Mouse (Mus musculus): Measurements from ENCODE around the gene Gm49361. TPM values are rescaled to one million over a fixed set of nuclear protein-coding genes. Genes with fewer than 3 reads are reported as not detected.
A peak's percentile ranks its signal among the peaks of the same experiment; 100 is the strongest.

The Gm49361 gene
- total and polyA plus RNA-seq, 3 experiments = not detected

GRCm38 (mm10) chr14:57701915-57702477, 43.9 kb downstream of the Gm49361 start:
- DNase-seq (ENCODE audit: low spot score) = no peak
- peaks cover 10% of the 10 kb centered on the region for H3K36me3 ChIP-seq (replicated peaks)
- H3K9me3 ChIP-seq (replicated peaks) = no peaks in the 10 kb centered on the region
- TF ChIP-seq POLR2AphosphoS5 (IDR thresholded peaks at IDR 0.05; ENCODE audit: insufficient replicate concordance, low read depth, low read length) (no peak), CTCF (IDR thresholded peaks at IDR 0.05; ENCODE audit: low read depth, low read length) (no peak), TAL1 (conservative IDR thresholded peaks at IDR 0.05; ENCODE audit: low read depth, low read length) (no peak), GATA2 (IDR thresholded peaks at IDR 0.05; ENCODE audit: borderline replicate concordance, low read depth, low read length) (no peak), GATA1 (IDR thresholded peaks at IDR 0.05; ENCODE audit: borderline replicate concordance, low read length) (no peak)
- H3K4me3 ChIP-seq (ENCODE audit: low read depth, low read length) = no peak overlapping the region
- no peaks in the 10 kb centered on the region; the same call in 1 of the 2 replicates for H3K4me1 ChIP-seq (ENCODE audit: insufficient read depth, low read depth, low read length)
- peaks cover 17% of the 10 kb centered on the region; the same call in 1 of the 2 replicates for H3K27me3 ChIP-seq (ENCODE audit: insufficient read depth, low read length)
- ATAC-seq (ENCODE audit: extremely low read depth, insufficient number of reproducible peaks, low FRiP score, poor library complexity, severe bottlenecking) = no peak

- ATAC-seq (ENCODE audit: extremely low read depth, insufficient number of reproducible peaks, low FRiP score, poor library complexity, severe bottlenecking) (no peak), DNase-seq (ENCODE audit: low spot score) (no peak)
- H3K9me3 ChIP-seq (replicated peaks) = no peaks in the 10 kb centered on the region
- no peaks in the 10 kb centered on the region; the same call in 1 of the 2 replicates for H3K4me1 ChIP-seq (ENCODE audit: insufficient read depth, low read depth, low read length)
- TF ChIP-seq GATA1 (IDR thresholded peaks at IDR 0.05; ENCODE audit: borderline replicate concordance, low read length) (no peak), POLR2AphosphoS5 (IDR thresholded peaks at IDR 0.05; ENCODE audit: insufficient replicate concordance, low read depth, low read length) (no peak), GATA2 (IDR thresholded peaks at IDR 0.05; ENCODE audit: borderline replicate concordance, low read depth, low read length) (no peak), TAL1 (conservative IDR thresholded peaks at IDR 0.05; ENCODE audit: low read depth, low read length) (no peak), CTCF (IDR thresholded peaks at IDR 0.05; ENCODE audit: low read depth, low read length) (no peak)
- peaks cover 14% of the 10 kb centered on the region; the same call in 1 of the 2 replicates for H3K27me3 ChIP-seq (ENCODE audit: insufficient read depth, low read length)
- H3K4me3 ChIP-seq (ENCODE audit: low read depth, low read length) = peak overlapping the region; percentile 3; the same call in 1 of the 2 replicates
- peaks cover 10% of the 10 kb centered on the region for H3K36me3 ChIP-seq (replicated peaks)
Measured at GRCm38 (mm10) chr14:57699461-57699970, 46.4 kb downstream of the Gm49361 start.

GRCm38 (mm10) chr14:57699016-57699415, 46.9 kb downstream of the Gm49361 start:
- TF ChIP-seq GATA2 (IDR thresholded peaks at IDR 0.05; ENCODE audit: borderline replicate concordance, low read depth, low read length) (no peak), GATA1 (IDR thresholded peaks at IDR 0.05; ENCODE audit: borderline replicate concordance, low read length) (no peak), CTCF (IDR thresholded peaks at IDR 0.05; ENCODE audit: low read depth, low read length) (no peak), POLR2AphosphoS5 (IDR thresholded peaks at IDR 0.05; ENCODE audit: insufficient replicate concordance, low read depth, low read length) (no peak), TAL1 (conservative IDR thresholded peaks at IDR 0.05; ENCODE audit: low read depth, low read length) (no peak)
- H3K27me3 ChIP-seq (ENCODE audit: insufficient read depth, low read length) = peaks cover 12% of the 10 kb centered on the region; the same call in 1 of the 2 replicates
- H3K36me3 ChIP-seq (replicated peaks) = peaks cover 10% of the 10 kb centered on the region
- H3K4me1 ChIP-seq (ENCODE audit: insufficient read depth, low read depth, low read length) = peaks cover 4% of the 10 kb centered on the region
- ATAC-seq (ENCODE audit: extremely low read depth, insufficient number of reproducible peaks, low FRiP score, poor library complexity, severe bottlenecking) (no peak), DNase-seq (ENCODE audit: low spot score) (no peak)
- no peaks in the 10 kb centered on the region for H3K9me3 ChIP-seq (replicated peaks)
- H3K4me3 ChIP-seq (ENCODE audit: low read depth, low read length) = no peak overlapping the region

GRCm38 (mm10) chr14:57696066-57696465, 49.8 kb downstream of the Gm49361 start:
- TF ChIP-seq GATA2 (IDR thresholded peaks at IDR 0.05; ENCODE audit: borderline replicate concordance, low read depth, low read length) = no peak
- no peak for TF ChIP-seq GATA1 (IDR thresholded peaks at IDR 0.05; ENCODE audit: borderline replicate concordance, low read length)
- TF ChIP-seq CTCF (IDR thresholded peaks at IDR 0.05; ENCODE audit: low read depth, low read length) = no peak
- TF ChIP-seq POLR2AphosphoS5 (IDR thresholded peaks at IDR 0.05; ENCODE audit: insufficient replicate concordance, low read depth, low read length) = no peak
- TF ChIP-seq TAL1 (conservative IDR thresholded peaks at IDR 0.05; ENCODE audit: low read depth, low read length) = no peak
- no peak overlapping the region for H3K4me3 ChIP-seq (ENCODE audit: low read depth, low read length)
- ATAC-seq (ENCODE audit: extremely low read depth, insufficient number of reproducible peaks, low FRiP score, poor library complexity, severe bottlenecking) = no peak
- H3K4me1 ChIP-seq (ENCODE audit: insufficient read depth, low read depth, low read length) = peaks cover 19% of the 10 kb centered on the region
- no peak for DNase-seq (ENCODE audit: low spot score)
- H3K36me3 ChIP-seq (replicated peaks) = peaks cover 12% of the 10 kb centered on the region
- no peaks in the 10 kb centered on the region for H3K9me3 ChIP-seq (replicated peaks)
- peaks cover 9% of the 10 kb centered on the region; the same call in 1 of the 2 replicates for H3K27me3 ChIP-seq (ENCODE audit: insufficient read depth, low read length)

GRCm38 (mm10) chr14:57695550-57695949, 50.4 kb downstream of the Gm49361 start:
- no peak for TF ChIP-seq POLR2AphosphoS5 (IDR thresholded peaks at IDR 0.05; ENCODE audit: insufficient replicate concordance, low read depth, low read length)
- no peak for TF ChIP-seq GATA2 (IDR thresholded peaks at IDR 0.05; ENCODE audit: borderline replicate concordance, low read depth, low read length)
- TF ChIP-seq CTCF (IDR thresholded peaks at IDR 0.05; ENCODE audit: low read depth, low read length) = no peak; the same call in 1 of the 2 replicates
- TF ChIP-seq GATA1 (IDR thresholded peaks at IDR 0.05; ENCODE audit: borderline replicate concordance, low read length) = no peak
- no peak for TF ChIP-seq TAL1 (conservative IDR thresholded peaks at IDR 0.05; ENCODE audit: low read depth, low read length)
- Histone ChIP-seq H3K36me3 (replicated peaks) (peaks cover 12% of the 10 kb centered on the region), H3K27me3 (ENCODE audit: insufficient read depth, low read length) (peaks cover 9% of the 10 kb centered on the region; the same call in 1 of the 2 replicates), H3K4me1 (ENCODE audit: insufficient read depth, low read depth, low read length) (peaks cover 19% of the 10 kb centered on the region), H3K9me3 (replicated peaks) (no peaks in the 10 kb centered on the region), H3K4me3 (ENCODE audit: low read depth, low read length) (no peak overlapping the region)
- DNase-seq (ENCODE audit: low spot score) (no peak), ATAC-seq (ENCODE audit: extremely low read depth, insufficient number of reproducible peaks, low FRiP score, poor library complexity, severe bottlenecking) (no peak)

GRCm38 (mm10) chr14:57694246-57694645, 51.7 kb downstream of the Gm49361 start:
- H3K4me3 ChIP-seq (ENCODE audit: low read depth, low read length) = no peak overlapping the region
- H3K27me3 ChIP-seq (ENCODE audit: insufficient read depth, low read length) = peaks cover 7% of the 10 kb centered on the region; the same call in 1 of the 2 replicates
- no peak for DNase-seq (ENCODE audit: low spot score)
- peaks cover 2% of the 10 kb centered on the region for H3K36me3 ChIP-seq (replicated peaks)
- no peak for ATAC-seq (ENCODE audit: extremely low read depth, insufficient number of reproducible peaks, low FRiP score, poor library complexity, severe bottlenecking)
- TF ChIP-seq CTCF (IDR thresholded peaks at IDR 0.05; ENCODE audit: low read depth, low read length) (no peak), GATA1 (IDR thresholded peaks at IDR 0.05; ENCODE audit: borderline replicate concordance, low read length) (no peak), GATA2 (IDR thresholded peaks at IDR 0.05; ENCODE audit: borderline replicate concordance, low read depth, low read length) (no peak), TAL1 (conservative IDR thresholded peaks at IDR 0.05; ENCODE audit: low read depth, low read length) (no peak), POLR2AphosphoS5 (IDR thresholded peaks at IDR 0.05; ENCODE audit: insufficient replicate concordance, low read depth, low read length) (no peak)
- H3K9me3 ChIP-seq (replicated peaks) = no peaks in the 10 kb centered on the region
- H3K4me1 ChIP-seq (ENCODE audit: insufficient read depth, low read depth, low read length) = peaks cover 19% of the 10 kb centered on the region

All from G1E (cell line).